Comparison of ENCODE assay signal across 11 mouse cellular contexts in genomic region chr4:142577519-142577918, GRCm38 (mm10).
A peak's percentile ranks its signal among the peaks of the same experiment; 100 is the strongest.
DNase-seq lines count a peak whose midpoint lies in the region; ATAC-seq and TF ChIP-seq lines count a peak whose summit lies in the region.
"Had no signal": no experiment of that assay in that cellular context is flagged by ENCODE, and none has a peak within 500 bp of the region (broad histone marks: within the 10 kb centered on the region; RNA-seq: fewer than 3 reads in every experiment).

No protein-coding gene starts in this region.

- no peak overlapping the region for H3K4me2 ChIP-seq in heart, postnatal 0 days (ENCODE audit: low read depth, low read length)
- H3K4me2 ChIP-seq in midbrain, embryonic 11.5 days: no peak overlapping the region
- no peak overlapping the region; the same call in 1 of the 2 replicates for H3K4me2 ChIP-seq in limb, embryonic 14.5 days (replicated peaks; ENCODE audit: low read depth, low read length, severe bottlenecking)
- no peak overlapping the region for H3K4me2 ChIP-seq in stomach, embryonic 16.5 days (ENCODE audit: low read depth, low read length)
- H3K4me2 ChIP-seq in liver, postnatal 0 days (ENCODE audit: low read depth, low read length): no peak overlapping the region

- 48% methylated on average over 4 of the region's 4 CpGs for WGBS in heart, postnatal 0 days
- 54% methylated on average over 4 of the region's 4 CpGs for WGBS in midbrain, embryonic 11.5 days
- WGBS in midbrain, embryonic 10.5 days: 68% methylated on average over 4 of the region's 4 CpGs
- 13% methylated on average over 4 of the region's 4 CpGs for WGBS in limb, embryonic 14.5 days
- WGBS in stomach, embryonic 16.5 days: 20% methylated on average over 4 of the region's 4 CpGs
- 54% methylated on average over 4 of the region's 4 CpGs for WGBS in liver, postnatal 0 days (ENCODE audit: insufficient replicate concordance)

- H3K9ac ChIP-seq in heart, postnatal 0 days (replicated peaks; ENCODE audit: low read depth, low read length): no peak overlapping the region
- no peak overlapping the region for H3K9ac ChIP-seq in midbrain, embryonic 11.5 days (ENCODE audit: low read length)
- no peak overlapping the region for H3K9ac ChIP-seq in limb, embryonic 14.5 days (ENCODE audit: low read depth, low read length, severe bottlenecking)
- no peak overlapping the region for H3K9ac ChIP-seq in stomach, embryonic 16.5 days (ENCODE audit: low read length)
- H3K9ac ChIP-seq in liver, postnatal 0 days (replicated peaks): no peak overlapping the region

- H3K4me1 ChIP-seq in heart, postnatal 0 days (ENCODE audit: control insufficient read depth, insufficient read depth): no peaks in the 10 kb centered on the region
- peaks cover 13% of the 10 kb centered on the region for H3K4me1 ChIP-seq in midbrain, embryonic 11.5 days (ENCODE audit: control insufficient read depth, insufficient read depth, low read length)
- peaks cover 24% of the 10 kb centered on the region for H3K4me1 ChIP-seq in midbrain, embryonic 10.5 days
- H3K4me1 ChIP-seq in limb, embryonic 14.5 days (ENCODE audit: control insufficient read depth, insufficient read depth, low read length): peaks cover 15% of the 10 kb centered on the region; the same call in 1 of the 2 replicates
- peaks cover 3% of the 10 kb centered on the region for H3K4me1 ChIP-seq in stomach, embryonic 16.5 days (ENCODE audit: control insufficient read depth, insufficient read depth, low read length)
- H3K4me1 ChIP-seq in liver, postnatal 0 days (ENCODE audit: insufficient read depth): no peaks in the 10 kb centered on the region

- no peak for TF ChIP-seq EP300 in heart, postnatal 0 days (IDR thresholded peaks at IDR 0.05; ENCODE audit: low read depth)
- TF ChIP-seq EP300 in liver, postnatal 0 days (IDR thresholded peaks at IDR 0.05; ENCODE audit: low read depth): no peak

- ATAC-seq in heart, postnatal 0 days (ENCODE audit: insufficient read depth, low read depth): no peak
- no peak for ATAC-seq in midbrain, embryonic 11.5 days (ENCODE audit: low FRiP score)
- ATAC-seq in limb, embryonic 14.5 days (ENCODE audit: low FRiP score, low read depth): peak; percentile 56
- peak; percentile 39; the same call in 1 of the 2 replicates for ATAC-seq in stomach, embryonic 16.5 days (ENCODE audit: insufficient read depth, low FRiP score)
- ATAC-seq in liver, postnatal 0 days: no peak

- H3K36me3 ChIP-seq in heart, postnatal 0 days (replicated peaks; ENCODE audit: control insufficient read depth, insufficient read depth, low read length): no peaks in the 10 kb centered on the region
- no peaks in the 10 kb centered on the region for H3K36me3 ChIP-seq in midbrain, embryonic 11.5 days (ENCODE audit: control insufficient read depth, insufficient read depth, low read length)
- H3K36me3 ChIP-seq in midbrain, embryonic 10.5 days: no peaks in the 10 kb centered on the region
- H3K36me3 ChIP-seq in limb, embryonic 14.5 days (ENCODE audit: control insufficient read depth, insufficient read depth, low read length): no peaks in the 10 kb centered on the region
- no peaks in the 10 kb centered on the region for H3K36me3 ChIP-seq in stomach, embryonic 16.5 days (ENCODE audit: control insufficient read depth, insufficient read depth, low read length)
- no peaks in the 10 kb centered on the region for H3K36me3 ChIP-seq in liver, postnatal 0 days (replicated peaks; ENCODE audit: insufficient read depth, low read length)

- H3K9me3 ChIP-seq in heart, postnatal 0 days (replicated peaks; ENCODE audit: control insufficient read depth, low read length): no peaks in the 10 kb centered on the region
- no peaks in the 10 kb centered on the region for H3K9me3 ChIP-seq in midbrain, embryonic 11.5 days (ENCODE audit: control insufficient read depth, low read length)
- H3K9me3 ChIP-seq in midbrain, embryonic 10.5 days (replicated peaks): no peaks in the 10 kb centered on the region
- no peaks in the 10 kb centered on the region for H3K9me3 ChIP-seq in limb, embryonic 14.5 days (ENCODE audit: control insufficient read depth, low read length)
- no peaks in the 10 kb centered on the region for H3K9me3 ChIP-seq in stomach, embryonic 16.5 days (replicated peaks; ENCODE audit: control insufficient read depth, low read length)
- H3K9me3 ChIP-seq in liver, postnatal 0 days (ENCODE audit: low read length): no peaks in the 10 kb centered on the region

- no peak overlapping the region for H3K27ac ChIP-seq in heart, postnatal 0 days (ENCODE audit: low read depth)
- no peak overlapping the region for H3K27ac ChIP-seq in midbrain, embryonic 11.5 days (ENCODE audit: low read depth, low read length)
- H3K27ac ChIP-seq in midbrain, embryonic 10.5 days (replicated peaks): no peak overlapping the region
- peak overlapping the region; percentile 43 for H3K27ac ChIP-seq in limb, embryonic 14.5 days (replicated peaks; ENCODE audit: low read depth, low read length)
- H3K27ac ChIP-seq in stomach, embryonic 16.5 days (ENCODE audit: low read length): peak overlapping the region; percentile 44
- no peak overlapping the region for H3K27ac ChIP-seq in liver, postnatal 0 days (ENCODE audit: low read depth)
- H3K27ac ChIP-seq: left cerebral cortex, adult 2 months had no signal

- no peak for TF ChIP-seq POLR2A in limb, embryonic 14.5 days (IDR thresholded peaks at IDR 0.05; ENCODE audit: borderline replicate concordance, extremely low read depth, insufficient read depth, insufficient read length)

- DNase-seq in heart, postnatal 0 days (ENCODE audit: low spot score): peak; percentile 11
- no peak for DNase-seq in heart, postnatal 14 days
- peak; percentile 51 for DNase-seq in midbrain, embryonic 11.5 days (ENCODE audit: low spot score, missing footprints)
- no peak for DNase-seq in midbrain, embryonic 10.5 days (ENCODE audit: low spot score)
- peak; percentile 70 for DNase-seq in limb, embryonic 14.5 days (ENCODE audit: low spot score)
- DNase-seq in ovary, postnatal 36 days (ENCODE audit: low spot score): no peak
- DNase-seq in liver, postnatal 0 days: no peak
- DNase-seq: adrenal gland, postnatal 25 days; cerebellum, postnatal 36 days had no signal

- TF ChIP-seq CTCF in heart, postnatal 0 days (IDR thresholded peaks at IDR 0.05; ENCODE audit: low read depth): no peak
- no peak for TF ChIP-seq CTCF in liver, postnatal 0 days (IDR thresholded peaks at IDR 0.05; ENCODE audit: low read depth)

- H3K27me3 ChIP-seq in heart, postnatal 0 days (ENCODE audit: control insufficient read depth, insufficient read depth, low read length): no peaks in the 10 kb centered on the region
- H3K27me3 ChIP-seq in midbrain, embryonic 11.5 days (ENCODE audit: control insufficient read depth, insufficient read depth, low read length): no peaks in the 10 kb centered on the region
- H3K27me3 ChIP-seq in midbrain, embryonic 10.5 days (ENCODE audit: low read depth, poor library complexity, severe bottlenecking): no peaks in the 10 kb centered on the region
- no peaks in the 10 kb centered on the region for H3K27me3 ChIP-seq in limb, embryonic 14.5 days (ENCODE audit: control insufficient read depth, insufficient read depth, low read length)
- H3K27me3 ChIP-seq in stomach, embryonic 16.5 days (ENCODE audit: control insufficient read depth, insufficient read depth, low read length): no peaks in the 10 kb centered on the region
- no peaks in the 10 kb centered on the region for H3K27me3 ChIP-seq in liver, postnatal 0 days (ENCODE audit: insufficient read depth, low read length)

- intact Hi-C loops in heart, postnatal 14 days (cut with DNase I): no loop called here

- no peak overlapping the region for H3K4me3 ChIP-seq in heart, postnatal 0 days (ENCODE audit: low read depth, low read length)
- no peak overlapping the region for H3K4me3 ChIP-seq in midbrain, embryonic 11.5 days (ENCODE audit: low read depth, low read length)
- H3K4me3 ChIP-seq in midbrain, embryonic 10.5 days: no peak overlapping the region
- H3K4me3 ChIP-seq in limb, embryonic 14.5 days (replicated peaks; ENCODE audit: low read length): no peak overlapping the region
- H3K4me3 ChIP-seq in stomach, embryonic 16.5 days (replicated peaks; ENCODE audit: low read length): no peak overlapping the region
- no peak overlapping the region for H3K4me3 ChIP-seq in liver, postnatal 0 days (ENCODE audit: low read depth, low read length)
- H3K4me3 ChIP-seq: left cerebral cortex, adult 2 months had no signal

Comparison
In these comparisons a context has a peak if more than half of its experiments do, and no peak if none do; other contexts are left out.
1. DNase-seq: peak in heart, postnatal 0 days (single experiment), midbrain, embryonic 11.5 days (single experiment) and limb, embryonic 14.5 days (single experiment); none in heart, postnatal 14 days (0 of 2), midbrain, embryonic 10.5 days (single experiment), ovary, postnatal 36 days (single experiment) and liver, postnatal 0 days (single experiment).
2. ATAC-seq: peak in limb, embryonic 14.5 days (single experiment) and stomach, embryonic 16.5 days (single experiment); none in heart, postnatal 0 days (single experiment), midbrain, embryonic 11.5 days (single experiment) and liver, postnatal 0 days (single experiment).
3. H3K27ac ChIP-seq: peak in limb, embryonic 14.5 days (single experiment) and stomach, embryonic 16.5 days (single experiment); none in heart, postnatal 0 days (single experiment), midbrain, embryonic 11.5 days (single experiment), midbrain, embryonic 10.5 days (single experiment) and liver, postnatal 0 days (single experiment).